Mouse (Mus musculus) intestine, postnatal 0 days (tissue): ENCODE measurements around the gene 1700088E04Rik. TPM values are rescaled to one million over a fixed set of nuclear protein-coding genes. Genes with fewer than 3 reads are reported as not detected.

ENCODE experiments used
- ATAC-seq: fragments of 200-750 bp; cut with Nextera tagmentation; 2 replicates; pipeline ENCODE4 v1.8.0; 2017; ENCODE audit warnings: mild to moderate bottlenecking, moderate TSS enrichment, moderate library complexity
- H3K27ac ChIP-seq: fragments of 300-500 bp; sonication (generic); 2 replicates; pipeline ENCODE4 v1.5.1; 2014; ENCODE audit warnings: mild to moderate bottlenecking, low read depth, low read length, moderate library complexity
- H3K27me3 ChIP-seq: fragments of 300-500 bp; sonication (generic); replicated peaks from 2 replicates; pipeline ENCODE4 v1.6.1; 2014; ENCODE audit warnings: low read length, mixed read lengths; ENCODE audit not compliant: control insufficient read depth, insufficient read depth
- H3K36me3 ChIP-seq: fragments of 300-500 bp; sonication (generic); 2 replicates; pipeline ENCODE4 v1.6.1; 2014; ENCODE audit warnings: mild to moderate bottlenecking, moderate library complexity; ENCODE audit not compliant: control insufficient read depth, insufficient read depth
- H3K4me1 ChIP-seq: fragments of 300-500 bp; sonication (generic); replicated peaks from 2 replicates; pipeline ENCODE4 v1.6.1; 2014; ENCODE audit warnings: antibody characterized with exemption, low read length, mixed read lengths; ENCODE audit not compliant: control insufficient read depth, insufficient read depth
- H3K4me2 ChIP-seq: fragments of 300-500 bp; sonication (generic); replicated peaks from 2 replicates; pipeline ENCODE4 v1.6.1; 2014; ENCODE audit warnings: low read depth, mild to moderate bottlenecking, moderate library complexity
- H3K4me3 ChIP-seq: fragments of 300-500 bp; sonication (generic); 2 replicates; pipeline ENCODE4 v1.5.1; 2014; ENCODE audit warnings: low read depth, low read length
- H3K9ac ChIP-seq: fragments of 300-500 bp; sonication (generic); 2 replicates; pipeline ENCODE4 v1.6.1; 2014; ENCODE audit warnings: mild to moderate bottlenecking, low read depth, low read length
- H3K9me3 ChIP-seq: fragments of 300-500 bp; sonication (generic); 2 replicates; pipeline ENCODE4 v1.6.1; 2016; ENCODE audit warnings: mixed run types; ENCODE audit not compliant: control insufficient read depth
- CTCF ChIP-seq: sonication (generic); IDR thresholded peaks from 2 replicates; pipeline ENCODE4 v1.5.1; 2016; ENCODE audit warnings: low read depth, mild to moderate bottlenecking, control low read depth, antibody characterized with exemption, moderate library complexity
- WGBS: fragments of 180-500 bp; shearing (Covaris S2); extraction: QIAGEN DNeasy Blood & Tissue Kit; methylation state at CpG from one replicate; pipeline ENCODE4 v1.1.7; 2014; 5-methylcytosine and 5-hydroxymethylcytosine counted together
- polyA plus RNA-seq: library from polyadenylated mRNA; unstranded; fragments of >200 nt; fragmentation: Nextera tagmentation; extraction: Ambion mirVana; gene quantifications from 2 replicates; pipeline ENCODE4 v1.2.1, GENCODE M21; 2015

The 1700088E04Rik gene
- polyA plus RNA-seq, 1 experiment from 2014 or later: 5.2 TPM

GRCm38 (mm10) chr15:79099456-79099855, 41.6 kb downstream of the 1700088E04Rik start:
- Histone ChIP-seq H3K36me3 (peaks cover 12% of the 10 kb centered on the region), H3K27ac (peak overlapping the region; percentile 50; the same call in 1 of the 2 replicates), H3K4me1 (peaks cover 3% of the 10 kb centered on the region; the same call in 1 of the 2 replicates), H3K9ac (no peak overlapping the region), H3K4me3 (no peak overlapping the region), H3K9me3 (no peaks in the 10 kb centered on the region), H3K4me2 (no peak overlapping the region), H3K27me3 (no peaks in the 10 kb centered on the region)
- WGBS: 69% methylated on average over 4 of the region's 4 CpGs
- ATAC-seq: no peak
- TF ChIP-seq CTCF: no peak

- H3K9ac ChIP-seq: no peak overlapping the region
- H3K4me3 ChIP-seq: no peak overlapping the region
- peaks cover 3% of the 10 kb centered on the region; the same call in 1 of the 2 replicates for H3K4me1 ChIP-seq
- no peak overlapping the region for H3K4me2 ChIP-seq
- TF ChIP-seq CTCF: no peak
- peaks cover 18% of the 10 kb centered on the region for H3K36me3 ChIP-seq
- no peaks in the 10 kb centered on the region for H3K9me3 ChIP-seq
- WGBS: 47% methylated on average over 7 of the region's 7 CpGs
- H3K27me3 ChIP-seq: no peaks in the 10 kb centered on the region
- H3K27ac ChIP-seq: peak overlapping the region; percentile 50
- ATAC-seq: no peak
Observed at GRCm38 (mm10) chr15:79098868-79099267, 42.2 kb downstream of the 1700088E04Rik start.

- no peak overlapping the region for H3K4me3 ChIP-seq
- peaks cover 18% of the 10 kb centered on the region for H3K36me3 ChIP-seq
- H3K27ac ChIP-seq: peak overlapping the region; percentile 50
- no peak for ATAC-seq
- WGBS: 67% methylated on average over 5 of the region's 5 CpGs
- TF ChIP-seq CTCF: no peak
- H3K4me1 ChIP-seq: peaks cover 3% of the 10 kb centered on the region; the same call in 1 of the 2 replicates
- no peak overlapping the region for H3K9ac ChIP-seq
- H3K9me3 ChIP-seq: no peaks in the 10 kb centered on the region
- no peaks in the 10 kb centered on the region for H3K27me3 ChIP-seq
- H3K4me2 ChIP-seq: no peak overlapping the region; the same call in 1 of the 2 replicates
Observed at GRCm38 (mm10) chr15:79098220-79098619, 42.8 kb downstream of the 1700088E04Rik start.

DNA sequence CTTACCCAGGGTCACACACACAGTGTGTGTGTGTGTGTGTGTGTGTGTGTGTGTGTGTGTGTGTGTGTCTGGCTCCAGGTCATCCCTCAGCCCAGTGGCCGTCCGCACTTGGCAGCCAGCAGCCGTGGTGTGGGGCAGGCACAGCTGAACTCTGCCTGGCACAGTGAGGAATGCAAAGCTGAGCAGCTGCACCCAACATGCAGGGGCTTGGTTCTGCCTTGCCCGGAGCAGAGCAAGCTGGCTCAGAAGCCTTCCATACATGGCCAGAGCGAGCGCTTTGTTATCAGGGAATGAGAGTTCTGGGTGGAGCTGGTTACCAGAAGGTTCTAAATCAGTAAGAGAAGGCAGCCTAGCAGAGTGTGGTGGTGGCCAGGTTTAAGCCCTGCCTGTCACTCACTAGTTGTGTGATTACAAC, 43.4 kb downstream of the 1700088E04Rik start:
- no peaks in the 10 kb centered on the region for H3K27me3 ChIP-seq
- no peak overlapping the region for H3K4me2 ChIP-seq
- H3K36me3 ChIP-seq: peaks cover 21% of the 10 kb centered on the region
- ATAC-seq: no peak; the same call in 1 of the 2 replicates
- 0 out of 2 replicates have a peak overlapping the region, but pooled peaks have one; percentile 3 for H3K27ac ChIP-seq
- no peak overlapping the region for H3K4me3 ChIP-seq
- H3K9me3 ChIP-seq: no peaks in the 10 kb centered on the region
- H3K4me1 ChIP-seq: peaks cover 3% of the 10 kb centered on the region; the same call in 1 of the 2 replicates
- no peak for TF ChIP-seq CTCF
- WGBS: 18% methylated on average over 6 of the region's 6 CpGs
- no peak overlapping the region for H3K9ac ChIP-seq

- Histone ChIP-seq H3K4me3 (no peak overlapping the region), H3K27me3 (no peaks in the 10 kb centered on the region), H3K27ac (0 out of 2 replicates have a peak overlapping the region, but pooled peaks have one; percentile 3), H3K9me3 (no peaks in the 10 kb centered on the region), H3K4me2 (no peak overlapping the region), H3K36me3 (peaks cover 26% of the 10 kb centered on the region), H3K9ac (no peak overlapping the region), H3K4me1 (peaks cover 3% of the 10 kb centered on the region; the same call in 1 of the 2 replicates)
- 25% methylated on average over 2 of the region's 2 CpGs for WGBS
- ATAC-seq: no peak
- no peak for TF ChIP-seq CTCF
Observed at GRCm38 (mm10) chr15:79097135-79097534, 43.9 kb downstream of the 1700088E04Rik start.

DNA sequence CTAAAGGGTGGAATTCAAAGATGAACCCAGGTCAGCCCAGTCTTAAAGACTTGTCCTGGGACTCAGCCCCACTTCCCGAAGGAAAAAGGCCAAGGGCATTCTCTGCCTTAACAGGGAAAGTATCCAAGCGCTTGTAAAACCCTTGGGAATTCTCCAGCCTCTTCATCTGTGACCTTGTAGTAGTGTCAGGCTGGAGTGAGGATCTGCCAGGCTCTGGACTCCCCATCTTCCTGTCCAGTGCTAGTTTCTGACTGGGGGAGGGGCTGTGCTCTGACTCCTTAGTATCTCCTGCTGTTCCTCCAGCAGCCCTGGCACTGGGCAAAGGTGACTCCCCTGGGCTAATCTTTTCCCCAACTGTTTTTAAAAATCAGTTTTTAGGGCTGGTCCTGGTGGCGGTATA, 44.5 kb downstream of the 1700088E04Rik start:
- no peak for TF ChIP-seq CTCF
- no peak overlapping the region for H3K4me2 ChIP-seq
- H3K36me3 ChIP-seq: peaks cover 31% of the 10 kb centered on the region
- H3K9me3 ChIP-seq: no peaks in the 10 kb centered on the region
- no peak for ATAC-seq
- H3K27me3 ChIP-seq: no peaks in the 10 kb centered on the region
- H3K4me1 ChIP-seq: peaks cover 3% of the 10 kb centered on the region; the same call in 1 of the 2 replicates
- 71% methylated on average over 3 of the region's 3 CpGs for WGBS
- H3K9ac ChIP-seq: no peak overlapping the region
- no peak overlapping the region for H3K27ac ChIP-seq
- no peak overlapping the region for H3K4me3 ChIP-seq
